Mouse (Mus musculus): Measurements from ENCODE around the gene Lmntd1.

DNA sequence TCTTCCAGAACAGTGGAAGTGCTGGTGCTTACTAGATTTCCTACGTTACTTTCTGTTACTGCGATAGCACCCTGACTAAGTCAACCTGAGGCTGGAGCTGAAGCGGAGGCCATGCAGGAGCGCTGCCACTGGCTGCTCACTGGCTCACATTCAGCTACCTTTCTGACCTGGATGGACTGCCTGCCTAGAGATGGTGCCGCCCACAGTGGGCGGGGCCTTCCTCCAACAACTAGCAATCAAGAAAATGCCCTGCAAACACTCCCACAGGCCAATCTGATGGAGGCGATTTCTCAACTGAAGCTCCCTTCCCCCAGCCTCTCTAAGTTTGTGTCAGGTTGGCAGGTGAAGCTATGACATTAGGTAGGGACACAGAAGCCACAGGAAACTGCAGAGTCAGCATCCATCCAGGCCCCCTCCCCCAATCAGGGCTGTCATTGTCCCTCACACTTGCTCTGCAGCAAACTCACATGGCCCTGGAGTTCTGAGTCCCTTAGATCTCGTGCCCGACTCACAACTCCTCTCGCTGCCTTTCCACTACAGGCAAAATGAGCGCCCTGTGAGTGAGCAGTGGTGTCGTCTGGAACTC, 252.9 kb downstream of the Lmntd1 start:
- TF ChIP-seq TCF12 (IDR thresholded peaks at IDR 0.05; ENCODE audit: insufficient read depth, poor library complexity, severe bottlenecking) = no peak
- TF ChIP-seq POLR2AphosphoS2 (IDR thresholded peaks at IDR 0.05; ENCODE audit: insufficient read length, low read depth) = no peak
- no peak for TF ChIP-seq E2F4 (IDR thresholded peaks at IDR 0.05; ENCODE audit: insufficient read depth)
- no peak for TF ChIP-seq MYOG (IDR thresholded peaks at IDR 0.05; ENCODE audit: control insufficient read depth in 1 of 3, insufficient read depth in 1 of 3, insufficient read length in 2 of 3, low read depth in 2 of 3)
- no peak for TF ChIP-seq MAX (IDR thresholded peaks at IDR 0.05; ENCODE audit: low read depth)
- TF ChIP-seq USF1 (IDR thresholded peaks at IDR 0.05; ENCODE audit: low read depth) = no peak
- TF ChIP-seq POLR2A (IDR thresholded peaks at IDR 0.05; ENCODE audit: insufficient read length, low read depth) = no peak
- no peak for TF ChIP-seq CEBPB (IDR thresholded peaks at IDR 0.05; ENCODE audit: insufficient read depth, poor library complexity, severe bottlenecking)
- no peak for TF ChIP-seq SRF (IDR thresholded peaks at IDR 0.05; ENCODE audit: control insufficient read depth, insufficient read length, low read depth)
- TF ChIP-seq REST (IDR thresholded peaks at IDR 0.05; ENCODE audit: insufficient read depth, insufficient read length) = no peak
